Mouse (Mus musculus) testis, adult 2 months (tissue): Measurements from ENCODE around the gene Igfals. TPM values are rescaled to one million over a fixed set of nuclear protein-coding genes. Genes with fewer than 3 reads are reported as not detected.

Source experiments
- H3K27ac ChIP-seq: fragments of 200-500 bp; 2 replicates; pipeline ENCODE4 v1.5.1; 2012; ENCODE audit warnings: low read depth, low read length; ENCODE audit not compliant: control insufficient read depth, insufficient read depth
- H3K27me3 ChIP-seq: fragments of 200-500 bp; 2 replicates; pipeline ENCODE4 v1.6.1; 2012; ENCODE audit warnings: mild to moderate bottlenecking, low read length, moderate library complexity; ENCODE audit not compliant: control insufficient read depth, insufficient read depth
- H3K36me3 ChIP-seq: fragments of 200-500 bp; 2 replicates; pipeline ENCODE4 v1.6.1; 2012; ENCODE audit warnings: mild to moderate bottlenecking, low read length; ENCODE audit not compliant: control insufficient read depth, insufficient read depth
- H3K4me1 ChIP-seq: fragments of 200-500 bp; 2 replicates; pipeline ENCODE4 v1.6.1; 2012; ENCODE audit warnings: low read length; ENCODE audit not compliant: control insufficient read depth, insufficient read depth
- H3K4me3 ChIP-seq: fragments of 200-500 bp; 2 replicates; pipeline ENCODE4 v1.5.1; 2012; ENCODE audit warnings: low read depth, mild to moderate bottlenecking, low read length, moderate library complexity, mixed read lengths; ENCODE audit not compliant: control insufficient read depth
- CTCF ChIP-seq: fragments of 200-500 bp; IDR thresholded peaks from 2 replicates; pipeline ENCODE4 v1.5.1; 2012; ENCODE audit warnings: low read depth, mild to moderate bottlenecking, inconsistent platforms, low read length, moderate library complexity; ENCODE audit not compliant: control insufficient read depth, insufficient read depth, insufficient replicate concordance
- POLR2A ChIP-seq: fragments of 200-500 bp; IDR thresholded peaks from 2 replicates; pipeline ENCODE4 v1.6.1; 2012; ENCODE audit warnings: low read depth, mild to moderate bottlenecking, inconsistent platforms, low read length, moderate library complexity; ENCODE audit not compliant: control insufficient read depth
- polyA plus RNA-seq: library from polyadenylated mRNA; depleted of rRNA; stranded (reverse); fragments of >200 nt; gene quantifications from 2 replicates; pipeline ENCODE4 v1.2.3, GENCODE M21; 2012; rRNA removed

Gene Igfals
- polyA plus RNA-seq, result 4.0 and 4.2 TPM in 2 replicates

DNA sequence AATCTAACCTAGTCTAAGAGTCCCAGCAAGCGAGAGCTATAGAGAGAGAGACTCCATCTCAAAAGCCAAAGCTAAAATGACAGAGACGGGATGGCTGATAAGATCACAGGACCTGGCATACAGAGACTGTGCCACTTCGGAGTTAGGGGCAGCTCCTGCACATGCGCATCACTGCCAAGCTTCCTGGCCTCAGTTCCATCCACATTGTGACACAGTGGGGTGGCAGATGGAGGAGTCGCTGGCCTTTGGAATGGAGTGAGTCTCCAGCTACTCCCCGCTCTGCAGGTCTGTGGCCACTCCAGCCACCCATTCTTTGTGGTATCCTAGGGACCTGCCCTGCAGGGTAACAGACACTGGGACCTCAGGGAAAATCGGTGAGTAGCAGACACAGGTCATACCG, at the start of gene Igfals:
Gene Igfals (plus strand): TSS at position 222 of the 400 bp plus-strand sequence.
- Histone ChIP-seq H3K4me1 (no peaks in the 10 kb centered on the region), H3K36me3 (no peaks in the 10 kb centered on the region; the same call in 1 of the 2 replicates), H3K4me3 (no peak within 1 kb of the TSS), H3K27me3 (no peaks in the 10 kb centered on the region), H3K27ac (no peak within 1 kb of the TSS)
- no peak for TF ChIP-seq CTCF
- no peak for TF ChIP-seq POLR2A

DNA sequence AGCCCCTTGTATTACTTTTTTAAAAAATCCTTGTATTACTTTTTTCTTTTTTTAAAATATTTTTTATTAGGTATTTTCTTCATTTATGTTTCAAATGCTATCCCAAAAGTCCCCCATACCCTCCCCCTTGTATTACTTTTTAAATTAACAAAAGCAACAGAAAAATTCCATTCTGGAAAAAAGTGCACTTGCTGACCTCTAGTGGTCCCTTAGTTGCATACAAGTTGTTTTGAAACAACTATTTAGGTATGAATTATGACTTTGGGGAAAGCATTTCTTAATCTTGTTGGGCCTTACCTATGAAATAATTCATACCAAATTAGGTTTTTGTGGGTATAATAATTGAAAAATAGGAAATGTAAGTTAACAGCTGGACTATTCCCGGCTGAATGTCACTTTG, 48.3 kb upstream of the Igfals start:
- H3K27me3 ChIP-seq, result no peaks in the 10 kb centered on the region
- no peak for TF ChIP-seq CTCF
- TF ChIP-seq POLR2A, result no peak

DNA sequence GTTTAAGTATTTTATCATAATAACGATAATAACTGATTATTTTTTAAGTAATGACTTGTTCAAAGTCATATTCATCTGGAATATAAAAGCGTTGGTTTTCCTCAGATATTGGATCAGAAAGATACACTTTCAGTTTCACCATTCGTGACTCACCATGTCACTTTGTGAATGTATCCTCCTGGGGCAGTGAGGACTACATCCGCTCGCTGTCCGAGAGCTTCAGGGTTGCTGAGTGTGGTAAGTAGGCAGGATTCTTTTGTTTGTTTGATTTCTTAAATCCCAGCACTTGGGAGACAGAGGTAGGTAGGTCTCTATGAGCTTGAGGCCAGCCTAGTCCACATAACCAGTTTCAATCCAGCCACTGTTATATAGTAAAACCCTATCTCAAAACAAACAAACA, 47.6 kb upstream of the Igfals start:
- H3K36me3 ChIP-seq, result no peaks in the 10 kb centered on the region
- no peak for TF ChIP-seq POLR2A
- TF ChIP-seq CTCF, result no peak
- H3K4me1 ChIP-seq, result no peaks in the 10 kb centered on the region
- H3K27me3 ChIP-seq, result no peaks in the 10 kb centered on the region
- no peak overlapping the region for H3K27ac ChIP-seq
- H3K4me3 ChIP-seq, result no peak overlapping the region

More for the DNA sequence above, 48.3 kb upstream of the Igfals start:
- Histone ChIP-seq H3K36me3 (no peaks in the 10 kb centered on the region), H3K27ac (no peak overlapping the region), H3K4me3 (no peak overlapping the region), H3K4me1 (no peaks in the 10 kb centered on the region)

DNA sequence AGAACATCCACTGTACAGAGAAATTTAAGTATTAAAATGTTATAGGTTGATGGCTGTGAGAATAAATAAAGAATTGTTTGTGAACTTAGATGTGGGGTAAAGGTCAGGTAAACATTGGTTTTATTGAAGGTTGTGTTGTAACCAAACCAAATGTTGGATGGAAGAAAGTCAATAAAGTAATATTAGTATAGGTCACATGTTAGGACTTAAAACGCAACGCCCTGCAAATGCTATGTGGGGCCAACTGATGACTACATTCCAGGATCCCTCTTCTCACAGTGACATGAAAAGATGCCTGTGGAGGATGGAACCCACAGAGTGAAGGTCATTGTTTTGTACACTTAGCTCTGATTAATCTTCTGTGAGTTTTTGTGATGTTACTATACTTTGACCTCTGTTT, 46.3 kb upstream of the Igfals start:
- no peak overlapping the region for H3K4me3 ChIP-seq
- no peaks in the 10 kb centered on the region for H3K4me1 ChIP-seq
- no peak overlapping the region for H3K27ac ChIP-seq
- H3K27me3 ChIP-seq, result no peaks in the 10 kb centered on the region
- no peaks in the 10 kb centered on the region for H3K36me3 ChIP-seq
- TF ChIP-seq CTCF (no peak), POLR2A (no peak)

DNA sequence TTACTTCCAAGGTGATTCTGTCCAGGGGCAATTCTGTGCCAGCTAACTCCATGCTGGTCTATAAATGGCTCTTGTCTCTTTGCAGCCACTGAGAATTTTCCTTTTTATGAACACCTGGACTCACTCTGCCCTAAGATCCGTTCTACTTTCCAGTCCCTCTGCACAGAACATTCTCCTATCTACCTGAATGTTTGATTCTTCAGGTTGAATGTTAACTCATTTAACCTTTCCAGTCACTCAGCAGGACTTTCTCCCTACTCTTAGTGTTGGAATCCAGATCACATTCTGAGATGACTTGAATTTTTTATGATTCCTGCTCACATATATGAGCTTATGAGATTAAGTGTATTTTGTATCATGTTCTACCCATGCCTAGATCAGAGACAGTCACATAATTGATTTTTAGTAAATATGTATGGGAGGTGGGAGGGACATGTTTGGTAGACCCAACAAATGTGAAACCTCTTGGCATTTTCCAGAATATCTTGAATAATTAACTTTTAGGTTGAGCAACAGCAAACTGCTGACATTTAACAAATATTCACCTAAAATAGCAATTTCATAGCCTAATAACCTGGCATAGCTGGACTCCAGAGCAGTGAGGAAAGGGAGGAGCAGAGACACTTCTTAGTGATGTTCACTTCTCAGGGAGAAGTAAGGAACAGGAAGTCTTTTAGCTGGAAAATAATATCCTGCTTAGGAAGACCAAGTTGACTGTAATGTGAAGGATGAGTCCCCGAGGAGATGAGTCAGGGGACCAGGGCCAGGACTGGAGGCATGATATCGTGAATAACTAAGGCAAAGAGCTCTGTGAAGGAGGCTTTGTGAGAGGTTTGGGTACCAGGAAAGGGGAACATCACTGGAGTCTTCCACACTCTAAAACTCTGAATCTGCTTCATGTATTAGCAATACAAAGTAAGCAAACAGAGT, 44.2 kb upstream of the Igfals start:
- H3K27ac ChIP-seq, result no peak overlapping the region
- no peaks in the 10 kb centered on the region for H3K4me1 ChIP-seq
- no peaks in the 10 kb centered on the region for H3K27me3 ChIP-seq
- H3K36me3 ChIP-seq, result no peaks in the 10 kb centered on the region
- TF ChIP-seq POLR2A (no peak), CTCF (no peak)
- H3K4me3 ChIP-seq, result no peak overlapping the region

DNA sequence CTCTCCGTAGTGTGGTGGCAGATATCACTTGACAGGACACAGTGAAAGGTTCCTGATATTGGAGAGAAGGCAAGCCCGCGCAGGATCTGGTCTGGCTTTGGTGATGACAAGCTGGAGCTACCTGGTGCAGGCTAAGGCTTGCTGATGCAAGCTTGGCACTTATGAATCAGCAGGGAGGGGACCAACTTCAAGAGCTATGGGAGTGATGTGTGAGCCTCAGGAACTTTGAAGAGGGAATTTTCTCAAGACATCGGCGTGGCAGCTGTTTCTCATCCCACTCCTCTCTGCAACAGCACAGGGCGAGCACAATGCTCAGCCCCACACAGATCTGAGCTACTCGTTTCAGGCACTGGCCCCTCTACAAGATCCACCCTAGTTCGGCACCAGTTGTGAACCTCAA, 26.0 kb upstream of the Igfals start, which contains the start of gene Hagh:
Gene Hagh (plus strand): TSS at position 302 of the 400 bp plus-strand sequence.
- H3K4me3 ChIP-seq, result no peak within 1 kb of the TSS
- no peaks in the 10 kb centered on the region for H3K27me3 ChIP-seq
- H3K4me1 ChIP-seq, result no peaks in the 10 kb centered on the region; the same call in 1 of the 2 replicates
- H3K27ac ChIP-seq, result no peak within 1 kb of the TSS
- no peak for TF ChIP-seq CTCF
- TF ChIP-seq POLR2A, result no peak
- H3K36me3 ChIP-seq, result no peaks in the 10 kb centered on the region

DNA sequence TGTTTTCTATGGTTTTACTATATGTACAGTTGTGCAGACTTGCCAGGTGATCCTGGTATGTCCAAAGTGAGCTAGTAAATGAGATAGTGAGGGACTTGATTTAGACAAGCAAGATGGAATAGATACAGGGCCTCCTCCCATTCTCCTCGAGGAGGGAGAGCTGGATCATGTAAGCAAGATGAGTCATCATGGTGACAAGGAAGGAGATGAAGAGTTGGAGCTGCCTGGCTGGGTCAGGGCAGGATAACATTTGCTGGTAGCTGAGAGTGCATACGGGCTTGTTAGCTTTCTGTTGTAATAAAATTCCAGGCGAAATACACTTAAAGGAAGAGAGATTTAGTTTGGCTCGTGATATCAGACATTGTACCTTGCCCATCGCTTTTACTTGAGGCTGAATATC, 25.5 kb upstream of the Igfals start:
- H3K27ac ChIP-seq, result no peak overlapping the region
- H3K36me3 ChIP-seq, result no peaks in the 10 kb centered on the region
- no peak for TF ChIP-seq CTCF
- no peak for TF ChIP-seq POLR2A
- no peak overlapping the region for H3K4me3 ChIP-seq
- no peaks in the 10 kb centered on the region; the same call in 1 of the 2 replicates for H3K4me1 ChIP-seq
- H3K27me3 ChIP-seq, result no peaks in the 10 kb centered on the region
